Mouse (Mus musculus): Measurements from ENCODE around the gene Arl2bp.
A peak's percentile ranks its signal among the peaks of the same experiment; 100 is the strongest.

Gene Arl2bp

DNA sequence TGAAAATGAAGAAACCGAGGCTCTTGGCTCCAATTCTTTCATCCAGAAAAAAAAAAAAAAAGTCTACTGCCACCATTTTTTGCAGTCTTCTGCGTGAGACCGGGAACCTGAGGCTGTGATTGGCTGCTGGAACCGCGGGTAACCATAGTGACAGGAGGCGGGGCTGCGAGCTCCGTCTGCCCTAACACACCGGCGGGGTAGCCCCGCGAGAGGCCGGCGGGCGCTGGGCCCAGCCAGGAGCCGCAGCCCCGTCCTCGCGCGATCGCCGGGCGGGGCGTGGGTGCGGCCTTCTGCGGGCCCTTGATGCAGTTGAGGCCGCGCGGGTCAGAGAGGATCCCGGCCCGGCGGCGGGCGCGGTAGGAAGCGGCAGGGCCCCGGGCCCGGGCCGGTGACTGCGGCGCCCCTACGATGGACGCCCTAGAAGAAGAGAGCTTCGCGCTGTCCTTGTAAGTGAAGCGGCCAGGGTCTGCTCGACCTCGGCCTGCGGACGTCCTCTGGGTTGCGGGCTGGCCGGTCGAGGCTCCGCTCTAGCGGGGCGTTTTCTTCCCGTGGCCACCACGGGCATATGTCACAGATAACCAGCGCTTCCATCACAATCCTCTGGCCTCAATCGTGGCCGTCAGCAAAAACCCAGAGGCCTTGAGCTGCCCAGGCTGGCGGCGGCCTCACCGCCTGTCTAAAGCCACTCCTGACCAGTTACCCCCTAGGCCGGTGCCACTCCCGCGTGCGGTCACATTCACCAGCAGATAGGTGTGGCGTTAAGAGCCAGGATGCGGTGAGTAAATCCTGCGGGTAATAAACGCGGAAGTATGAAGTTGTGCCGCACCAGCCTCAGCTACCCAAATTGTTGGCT, at the start of gene Arl2bp:
Gene Arl2bp, plus strand, starts transcription at position 145 of the 853 bp plus-strand sequence.
- peak; percentile 82 to 93 for DNase-seq (ENCODE audit: low spot score in 2 of 2)

GRCm38 (mm10) chr8:94624885-94625284, 41.5 kb upstream of the Arl2bp start:
- DNase-seq (ENCODE audit: low spot score in 2 of 2): no peak

- DNase-seq (ENCODE audit: low spot score in 2 of 2): no peak
These were observed 32.7 kb upstream of the Arl2bp start for GRCm38 (mm10) chr8:94633564-94634194.

- DNase-seq (ENCODE audit: low spot score in 2 of 2): no peak
These were observed 32.2 kb upstream of the Arl2bp start for GRCm38 (mm10) chr8:94634211-94634610.

DNA sequence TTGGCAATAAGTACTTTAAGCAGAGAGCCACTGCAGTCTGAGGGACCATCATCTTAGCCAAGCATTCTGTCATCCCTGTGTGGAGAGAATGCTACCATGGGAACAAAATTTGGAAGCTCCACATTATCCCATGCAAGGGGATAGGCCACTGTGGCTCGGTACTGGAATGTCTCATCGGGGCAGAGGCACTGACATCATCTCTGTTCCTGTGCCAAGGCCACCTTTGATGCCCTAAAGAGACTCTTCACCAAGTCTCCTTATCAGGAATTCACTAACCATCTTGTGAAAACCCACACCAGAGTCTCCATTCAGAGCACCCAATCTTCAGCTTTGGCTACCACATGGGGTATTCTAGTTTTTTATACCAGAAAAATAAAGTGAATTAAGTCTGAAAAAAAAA, 25.2 kb upstream of the Arl2bp start:
- DNase-seq (ENCODE audit: low spot score in 2 of 2): no peak

- DNase-seq (ENCODE audit: low spot score in 2 of 2): no peak
These were observed 24.5 kb upstream of the Arl2bp start for GRCm38 (mm10) chr8:94641938-94642337.

DNA sequence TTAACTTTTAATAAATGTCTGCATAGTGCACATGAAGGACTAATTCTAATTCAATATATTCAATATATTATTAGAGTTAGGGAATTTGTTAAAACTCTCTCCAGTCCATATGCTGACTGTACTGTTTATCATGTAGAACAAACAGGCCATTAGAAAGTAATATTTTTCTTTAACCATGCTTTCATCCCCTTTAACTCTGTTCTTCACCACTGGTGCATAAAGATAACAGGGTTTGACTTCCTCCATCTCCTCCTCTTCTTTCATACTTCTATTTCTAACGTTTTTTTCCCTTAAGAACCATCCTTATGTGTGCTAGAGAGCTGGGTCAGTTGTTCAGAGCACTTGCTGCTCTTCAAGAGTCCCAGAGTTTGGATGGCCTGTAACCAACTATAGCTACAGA, 21.2 kb upstream of the Arl2bp start:
- DNase-seq (ENCODE audit: low spot score in 2 of 2): no peak

DNA sequence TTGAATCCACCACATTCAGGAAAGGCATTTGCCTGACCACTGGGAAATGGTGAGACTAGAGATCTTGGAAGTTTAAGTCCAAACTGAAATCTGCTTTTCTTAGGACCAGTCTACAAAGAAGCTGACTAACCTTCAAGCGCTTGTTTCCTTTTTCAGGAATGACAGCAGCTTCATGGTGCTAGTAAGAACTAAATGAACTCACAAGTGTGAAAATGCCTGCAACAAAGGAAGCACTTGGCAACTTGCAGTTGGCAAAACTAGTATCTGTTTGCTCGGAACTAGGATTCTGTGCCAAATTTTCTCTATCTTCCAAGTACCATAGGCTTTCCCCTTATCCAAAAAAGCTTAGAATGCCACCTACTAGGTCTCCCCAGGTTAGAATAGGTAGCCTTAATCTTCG, 20.2 kb upstream of the Arl2bp start:
- DNase-seq (ENCODE audit: low spot score in 2 of 2): no peak

GRCm38 (mm10) chr8:94649496-94649895, 16.9 kb upstream of the Arl2bp start:
- no peak for DNase-seq (ENCODE audit: low spot score in 2 of 2)

DNA sequence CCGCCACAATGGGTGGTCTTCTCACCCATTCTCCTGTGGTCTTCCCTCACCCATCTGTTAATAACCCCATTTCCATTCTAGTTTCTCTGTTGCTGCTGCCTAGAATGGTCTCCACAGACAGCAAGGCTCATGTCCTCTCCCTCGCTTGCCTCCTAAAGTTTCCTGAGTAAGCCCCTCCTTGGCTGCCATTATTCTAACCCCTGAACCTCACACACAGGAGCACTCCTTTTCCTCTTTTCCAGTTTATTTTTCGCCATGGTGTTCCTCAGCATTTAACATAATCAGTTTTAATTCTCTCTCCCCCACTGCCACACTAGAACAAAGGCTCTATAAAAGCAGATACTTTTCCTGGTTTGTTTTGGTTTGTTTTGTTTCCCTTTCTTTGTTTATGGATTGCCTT, 13.4 kb upstream of the Arl2bp start:
- no peak for DNase-seq (ENCODE audit: low spot score in 2 of 2)

GRCm38 (mm10) chr8:94654994-94655393, 11.4 kb upstream of the Arl2bp start:
- DNase-seq (ENCODE audit: low spot score in 2 of 2): no peak

DNA sequence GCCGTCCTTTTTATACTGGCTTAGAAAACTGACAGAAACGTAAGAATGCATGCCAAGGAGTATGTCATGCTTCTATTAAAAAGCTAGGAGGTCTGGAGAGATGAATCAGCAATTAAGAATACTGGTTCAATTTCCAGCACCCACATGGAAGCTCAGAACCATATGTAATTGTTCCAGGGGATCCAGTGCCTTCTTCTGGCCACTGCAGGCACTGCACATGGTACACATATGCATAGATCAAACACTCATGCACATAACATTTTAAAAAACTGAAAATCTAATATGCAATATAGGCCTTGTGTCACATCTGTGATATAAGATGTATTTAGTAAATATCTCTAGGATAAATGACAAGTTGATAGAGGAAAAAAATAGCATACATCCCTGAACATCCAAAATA, 8.4 kb upstream of the Arl2bp start:
- no peak for DNase-seq (ENCODE audit: low spot score in 2 of 2)

DNA sequence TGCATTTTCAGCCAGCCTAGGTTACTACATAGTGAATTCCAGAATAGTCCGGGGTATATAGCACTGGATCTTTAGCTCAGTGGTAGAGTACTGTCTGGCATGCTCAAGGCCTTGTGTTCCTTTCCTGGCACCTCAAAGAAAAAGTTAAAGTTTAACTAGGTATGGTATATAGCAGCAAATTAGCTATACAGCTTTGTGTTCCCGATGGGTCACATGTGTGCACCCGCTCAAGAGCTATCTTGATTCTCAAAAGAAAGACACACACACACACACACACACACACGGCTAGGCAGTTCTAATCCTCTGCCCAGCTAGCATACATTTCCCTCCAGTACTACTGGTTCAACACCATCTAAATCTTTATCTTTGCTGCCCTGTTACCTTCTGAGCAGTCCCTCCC, 6.0 kb upstream of the Arl2bp start:
- no peak for DNase-seq (ENCODE audit: low spot score in 2 of 2)

DNA sequence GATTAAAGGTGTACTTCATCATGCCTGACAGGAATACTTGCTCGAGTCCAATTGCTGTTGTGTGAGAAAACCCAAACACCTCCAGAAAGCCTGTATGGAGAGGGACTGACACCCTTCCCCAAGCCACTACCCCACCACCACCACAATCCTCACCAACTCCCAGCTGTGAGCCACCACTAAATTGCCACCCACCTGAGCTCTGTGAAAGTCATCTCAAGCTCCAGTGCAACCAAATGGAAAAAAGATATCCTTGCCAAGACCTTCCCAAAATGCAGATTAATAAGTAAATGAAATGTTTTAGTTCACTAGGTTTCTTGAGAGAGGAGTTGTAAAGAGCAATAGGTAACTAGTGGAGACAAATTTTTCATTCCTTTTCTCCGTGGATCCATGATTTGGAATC, 1.7 kb upstream of the Arl2bp start:
- no peak for DNase-seq (ENCODE audit: low spot score in 2 of 2)

- no peak for DNase-seq (ENCODE audit: low spot score in 2 of 2)
These were observed 8.0 kb downstream of the Arl2bp start for GRCm38 (mm10) chr8:94674384-94674783.

- DNase-seq (ENCODE audit: low spot score in 2 of 2): no peak
These were observed 9.5 kb downstream of the Arl2bp start for GRCm38 (mm10) chr8:94675923-94676322.

GRCm38 (mm10) chr8:94678582-94678981, 12.2 kb downstream of the Arl2bp start:
- DNase-seq (ENCODE audit: low spot score in 2 of 2): no peak

GRCm38 (mm10) chr8:94680414-94680813, 14.0 kb downstream of the Arl2bp start:
- no peak for DNase-seq (ENCODE audit: low spot score in 2 of 2)

GRCm38 (mm10) chr8:94682732-94683524, 16.5 kb downstream of the Arl2bp start:
- no peak for DNase-seq (ENCODE audit: low spot score in 2 of 2)

GRCm38 (mm10) chr8:94684287-94684686, 17.9 kb downstream of the Arl2bp start:
- no peak for DNase-seq (ENCODE audit: low spot score in 2 of 2)

GRCm38 (mm10) chr8:94685953-94686352, 19.6 kb downstream of the Arl2bp start:
- DNase-seq (ENCODE audit: low spot score in 2 of 2): no peak

DNA sequence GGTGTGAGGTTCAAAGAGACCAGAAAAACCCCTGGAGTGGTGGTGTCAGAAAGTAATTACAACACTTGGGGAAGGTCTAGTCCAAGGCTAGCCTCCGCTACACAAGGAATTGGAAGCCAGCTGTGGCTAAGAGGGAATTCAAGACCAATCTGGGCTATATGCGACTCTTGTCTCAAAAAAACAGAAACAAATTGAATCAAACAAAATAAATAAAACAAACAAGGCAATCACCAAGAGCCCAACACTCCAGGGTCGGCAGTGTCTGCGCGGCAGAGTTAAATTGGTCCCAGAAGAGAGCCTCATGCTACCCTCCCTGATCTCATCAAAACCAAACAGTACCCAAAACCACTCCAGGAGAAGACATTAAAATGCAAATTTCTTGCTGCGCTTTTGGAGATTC, 28.3 kb downstream of the Arl2bp start:
- no peak for DNase-seq (ENCODE audit: low spot score in 2 of 2)

All from cerebellum, postnatal 4 days (tissue).